Mouse (Mus musculus): ENCODE measurements around the gene Isg20l2. TPM values are rescaled to one million over a fixed set of nuclear protein-coding genes. Genes with fewer than 3 reads are reported as not detected.

Isg20l2 gene
- polyA plus RNA-seq, 1 experiment = 17.6 TPM

- TF ChIP-seq GATA1 (IDR thresholded peaks at IDR 0.05; ENCODE audit: low read length) = no peak
Observed at GRCm38 (mm10) chr3:87951946-87952345, 21.8 kb downstream of the Isg20l2 start.

GRCm38 (mm10) chr3:87952440-87952839 is 22.3 kb downstream of the Isg20l2 start:
- TF ChIP-seq GATA1 (IDR thresholded peaks at IDR 0.05; ENCODE audit: low read length) = no peak

GRCm38 (mm10) chr3:87958056-87958455 is 27.9 kb downstream of the Isg20l2 start:
- no peak for TF ChIP-seq GATA1 (IDR thresholded peaks at IDR 0.05; ENCODE audit: low read length)

GRCm38 (mm10) chr3:87958476-87958875 is 28.4 kb downstream of the Isg20l2 start:
- no peak for TF ChIP-seq GATA1 (IDR thresholded peaks at IDR 0.05; ENCODE audit: low read length)

GRCm38 (mm10) chr3:87958967-87959366 is 28.9 kb downstream of the Isg20l2 start:
- no peak for TF ChIP-seq GATA1 (IDR thresholded peaks at IDR 0.05; ENCODE audit: low read length)

GRCm38 (mm10) chr3:87959371-87959770 is 29.3 kb downstream of the Isg20l2 start:
- TF ChIP-seq GATA1 (IDR thresholded peaks at IDR 0.05; ENCODE audit: low read length) = no peak

- no peak for TF ChIP-seq GATA1 (IDR thresholded peaks at IDR 0.05; ENCODE audit: low read length)
Observed at GRCm38 (mm10) chr3:87960191-87960585, 30.1 kb downstream of the Isg20l2 start.

GRCm38 (mm10) chr3:87960586-87961191 is 30.6 kb downstream of the Isg20l2 start:
- no peak for TF ChIP-seq GATA1 (IDR thresholded peaks at IDR 0.05; ENCODE audit: low read length)

GRCm38 (mm10) chr3:87970184-87970938 is 40.2 kb downstream of the Isg20l2 start:
- no peak for TF ChIP-seq GATA1 (IDR thresholded peaks at IDR 0.05; ENCODE audit: low read length)

- no peak for TF ChIP-seq GATA1 (IDR thresholded peaks at IDR 0.05; ENCODE audit: low read length)
Observed at GRCm38 (mm10) chr3:87970939-87971488, 40.9 kb downstream of the Isg20l2 start, which contains the start of gene Nes. TSS of gene Nes (plus strand) at chr3:87971078.

- TF ChIP-seq GATA1 (IDR thresholded peaks at IDR 0.05; ENCODE audit: low read length) = no peak
Observed at GRCm38 (mm10) chr3:87971489-87972202, 41.5 kb downstream of the Isg20l2 start.

- no peak for TF ChIP-seq GATA1 (IDR thresholded peaks at IDR 0.05; ENCODE audit: low read length)
Observed at GRCm38 (mm10) chr3:87972203-87972664, 42.1 kb downstream of the Isg20l2 start.

GRCm38 (mm10) chr3:87972776-87973175 is 42.7 kb downstream of the Isg20l2 start:
- TF ChIP-seq GATA1 (IDR thresholded peaks at IDR 0.05; ENCODE audit: low read length) = no peak

- TF ChIP-seq GATA1 (IDR thresholded peaks at IDR 0.05; ENCODE audit: low read length) = no peak
Observed at GRCm38 (mm10) chr3:87973593-87974380, 43.7 kb downstream of the Isg20l2 start.

GRCm38 (mm10) chr3:87974381-87974987 is 44.4 kb downstream of the Isg20l2 start:
- TF ChIP-seq GATA1 (IDR thresholded peaks at IDR 0.05; ENCODE audit: low read length) = no peak

Measured in G1E-ER4 (cell line).